Mouse (Mus musculus) ES-Bruce4 (cell line): ENCODE data around the gene Fam89b.

Experiments used
- CTCF ChIP-seq: IDR thresholded peaks from one replicate; pipeline ENCODE4 v1.8.1; 2011; ENCODE audit warnings: low read depth, low read length
- EP300 ChIP-seq: IDR thresholded peaks from 2 replicates; pipeline ENCODE4 v1.6.1; 2011; ENCODE audit warnings: low read depth, low read length; ENCODE audit not compliant: insufficient read depth
- POLR2A ChIP-seq: IDR thresholded peaks from one replicate; pipeline ENCODE4 v1.8.1; 2011; ENCODE audit warnings: low read length; ENCODE audit not compliant: insufficient read depth

GRCm38 (mm10) chr19:5690343-5690735 is 39.1 kb downstream of the Fam89b start:
- TF ChIP-seq POLR2A = no peak
- no peak for TF ChIP-seq EP300
- no peak for TF ChIP-seq CTCF
